Mouse (Mus musculus) lung, adult 2 months (tissue): Measurements from ENCODE around the gene Adamtsl1.

ENCODE experiments used
- CTCF ChIP-seq: fragments of 200-500 bp; IDR thresholded peaks from 2 replicates; pipeline ENCODE4 v1.5.1; 2011; ENCODE audit warnings: mild to moderate bottlenecking, low read length, control low read depth; ENCODE audit not compliant: insufficient read depth
- POLR2A ChIP-seq: fragments of 200-500 bp; IDR thresholded peaks from 2 replicates; pipeline ENCODE4 v1.6.1; 2011; ENCODE audit warnings: low read depth, mild to moderate bottlenecking, control low read depth, low read length, borderline replicate concordance; ENCODE audit errors: extremely low read depth

DNA sequence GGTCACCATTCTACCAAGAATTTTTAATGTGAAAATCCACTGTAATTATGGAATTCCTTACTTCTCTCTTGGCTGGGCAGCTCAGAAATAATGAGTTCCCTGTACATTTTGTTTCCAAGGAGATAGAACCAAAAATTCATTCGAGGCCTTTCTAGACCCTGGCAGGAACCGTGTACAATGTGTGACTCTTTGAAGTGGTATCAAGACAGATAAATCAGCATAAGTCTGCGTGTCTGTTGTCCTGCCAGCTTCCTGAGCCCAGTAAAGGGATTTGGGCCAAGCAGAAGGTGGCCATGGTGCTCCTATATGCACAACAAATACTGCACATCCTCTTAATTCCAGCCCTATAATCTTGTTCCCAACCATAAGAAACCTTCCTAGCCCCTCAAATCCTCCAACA is 887.1 kb downstream of the Adamtsl1 start:
- TF ChIP-seq CTCF, result no peak
- TF ChIP-seq POLR2A, result no peak
